Mouse (Mus musculus): ENCODE measurements around the gene Ddx54. TPM values are rescaled to one million over a fixed set of nuclear protein-coding genes. Genes with fewer than 3 reads are reported as not detected.
A peak's percentile ranks its signal among the peaks of the same experiment; 100 is the strongest.

Ddx54 gene
- total RNA-seq, 4 experiments from 2014 or later: 32.4 to 36.9 (median 35.7) TPM

- no peak for DNase-seq (ENCODE audit: low spot score in 2 of 2)
Observed at GRCm38 (mm10) chr5:120609246-120609775, 3.2 kb upstream of the Ddx54 start.

- DNase-seq (ENCODE audit: low spot score in 2 of 2): no peak
Observed at GRCm38 (mm10) chr5:120610906-120611305, 1.6 kb upstream of the Ddx54 start.

GRCm38 (mm10) chr5:120611416-120611815 lies 1.1 kb upstream of the Ddx54 start:
- no peak for DNase-seq (ENCODE audit: low spot score in 2 of 2)

- DNase-seq (ENCODE audit: low spot score in 2 of 2): peak; percentile 99 to 100
Observed at GRCm38 (mm10) chr5:120612822-120613604, 474 bp downstream of the Ddx54 start.

GRCm38 (mm10) chr5:120615903-120616302 lies 3.4 kb downstream of the Ddx54 start:
- DNase-seq (ENCODE audit: low spot score in 2 of 2): no peak

- DNase-seq (ENCODE audit: low spot score in 2 of 2): no peak
Observed at GRCm38 (mm10) chr5:120618778-120619177, 6.2 kb downstream of the Ddx54 start.

- DNase-seq (ENCODE audit: low spot score in 2 of 2): peak in 1 of 2 experiments; percentile 54
Observed at GRCm38 (mm10) chr5:120619201-120619600, 6.7 kb downstream of the Ddx54 start.

- DNase-seq (ENCODE audit: low spot score in 2 of 2): peak in 1 of 2 experiments; percentile 90
Observed at GRCm38 (mm10) chr5:120620375-120621077, 8.0 kb downstream of the Ddx54 start.

GRCm38 (mm10) chr5:120621078-120621765 lies 8.7 kb downstream of the Ddx54 start:
- no peak for DNase-seq (ENCODE audit: low spot score in 2 of 2)

- DNase-seq (ENCODE audit: low spot score in 2 of 2): no peak
Observed at GRCm38 (mm10) chr5:120621846-120622197, 9.3 kb downstream of the Ddx54 start.

- DNase-seq (ENCODE audit: low spot score in 2 of 2): no peak
Observed at GRCm38 (mm10) chr5:120622198-120622851, 9.8 kb downstream of the Ddx54 start.

GRCm38 (mm10) chr5:120624427-120624826 lies 11.9 kb downstream of the Ddx54 start:
- DNase-seq (ENCODE audit: low spot score in 2 of 2): no peak

GRCm38 (mm10) chr5:120626399-120626798 lies 13.9 kb downstream of the Ddx54 start:
- no peak for DNase-seq (ENCODE audit: low spot score in 2 of 2)

- no peak for DNase-seq (ENCODE audit: low spot score in 2 of 2)
Observed at GRCm38 (mm10) chr5:120627515-120628300, 15.2 kb downstream of the Ddx54 start.

- DNase-seq (ENCODE audit: low spot score in 2 of 2): no peak
Observed at GRCm38 (mm10) chr5:120628624-120629023, 16.1 kb downstream of the Ddx54 start.

GRCm38 (mm10) chr5:120631128-120631527 lies 18.6 kb downstream of the Ddx54 start:
- no peak for DNase-seq (ENCODE audit: low spot score in 2 of 2)

- DNase-seq (ENCODE audit: low spot score in 2 of 2): no peak
Observed at GRCm38 (mm10) chr5:120631892-120632291, 19.4 kb downstream of the Ddx54 start.

GRCm38 (mm10) chr5:120634131-120634530 lies 21.6 kb downstream of the Ddx54 start, which contains the start of gene Cfap73:
Gene Cfap73 (minus strand): TSS chr5:120634235.
- no peak for DNase-seq (ENCODE audit: low spot score in 2 of 2)

GRCm38 (mm10) chr5:120634860-120635259 lies 22.3 kb downstream of the Ddx54 start:
- DNase-seq (ENCODE audit: low spot score in 2 of 2): no peak

- no peak for DNase-seq (ENCODE audit: low spot score in 2 of 2)
Observed at GRCm38 (mm10) chr5:120635633-120636032, 23.1 kb downstream of the Ddx54 start.

All from left cerebral cortex, adult 8-10 months (tissue).